Mouse (Mus musculus): Measurements from ENCODE around the gene Clasrp. TPM values are rescaled to one million over a fixed set of nuclear protein-coding genes. Genes with fewer than 3 reads are reported as not detected.

Gene Clasrp
- total RNA-seq, 1 experiment = 52.7 TPM

DNA sequence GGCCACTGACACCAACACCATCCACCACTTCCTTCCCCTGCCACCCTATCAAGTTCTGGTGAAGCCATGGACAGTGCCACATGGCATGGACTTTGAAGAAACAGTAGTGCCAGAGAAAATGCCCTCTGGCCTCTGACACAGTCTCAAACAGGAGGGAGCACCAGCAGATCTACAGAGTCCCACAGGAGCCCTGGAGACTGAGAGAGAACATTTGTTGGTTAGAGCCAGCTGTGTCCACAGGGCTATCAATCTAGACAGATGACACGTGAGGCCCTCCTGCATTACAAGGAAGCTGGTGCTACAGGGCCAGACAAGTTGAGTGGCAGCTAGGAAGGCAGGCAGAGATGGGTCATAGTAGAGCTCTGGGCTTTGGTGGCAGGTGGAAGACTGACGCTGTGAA lies 51.8 kb downstream of the Clasrp start:
- Histone ChIP-seq H3K36me3 (ENCODE audit: control insufficient read depth, insufficient read depth, low read length, poor library complexity, severe bottlenecking) (peaks cover 15% of the 10 kb centered on the region; the same call in 1 of the 2 replicates), H3K27ac (ENCODE audit: insufficient read depth, low read depth, low read length, poor library complexity, severe bottlenecking) (no peak overlapping the region), H3K4me1 (ENCODE audit: control insufficient read depth in 2 of 2, insufficient read depth in 2 of 2, low read length in 2 of 2, poor library complexity in 1 of 2) (no peaks in the 10 kb centered on the region), H3K9me3 (ENCODE audit: control insufficient read depth, insufficient read depth, low read depth, low read length) (no peaks in the 10 kb centered on the region), H3K9ac (ENCODE audit: insufficient read depth, low read depth, low read length, poor library complexity, severe bottlenecking) (no peak overlapping the region), H3K4me3 (ENCODE audit: insufficient read depth in 1 of 2, low read depth in 1 of 2, low read length in 2 of 2, poor library complexity in 1 of 2, severe bottlenecking in 1 of 2) (no peak overlapping the region)
- no peak for DNase-seq (ENCODE audit: low read depth, low spot score)
- TF ChIP-seq ZC3H11A (IDR thresholded peaks at IDR 0.05; ENCODE audit: borderline replicate concordance, low read depth, low read length) (no peak), MAFK (IDR thresholded peaks at IDR 0.05; ENCODE audit: insufficient read depth, low read depth, low read length) (no peak), ZNF384 (IDR thresholded peaks at IDR 0.05; ENCODE audit: low read depth, low read length) (no peak), HCFC1 (IDR thresholded peaks at IDR 0.05; ENCODE audit: borderline replicate concordance, insufficient read depth, low read length) (no peak), CHD2 (IDR thresholded peaks at IDR 0.05; ENCODE audit: low read depth, low read length) (no peak)
- in situ Hi-C loops (cut with MboI; ENCODE audit: low sequenced_read_pairs in 2 of 2, unreplicated experiment in 2 of 2) = no loop called here

DNA sequence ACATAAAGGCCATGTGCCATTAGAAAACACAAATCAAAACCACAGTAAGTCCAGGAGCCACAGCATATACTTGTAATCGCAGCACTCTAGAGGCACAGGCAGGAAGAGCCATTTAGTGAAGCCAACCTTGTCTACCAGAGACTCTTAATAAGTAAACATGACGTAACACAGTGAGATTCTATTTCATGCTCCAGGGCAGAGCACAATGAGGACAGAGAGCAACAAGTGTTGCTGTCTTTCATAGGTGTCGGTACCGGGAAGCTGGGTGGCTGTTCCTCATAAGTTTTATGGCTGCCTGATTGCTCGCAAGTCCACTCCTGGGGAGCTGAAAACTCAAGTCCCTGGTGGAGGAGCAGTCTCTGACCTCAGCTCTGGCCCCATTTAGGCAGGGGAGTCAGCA lies 52.7 kb downstream of the Clasrp start:
- H3K27ac ChIP-seq (ENCODE audit: insufficient read depth, low read depth, low read length, poor library complexity, severe bottlenecking) = no peak overlapping the region
- H3K9me3 ChIP-seq (ENCODE audit: control insufficient read depth, insufficient read depth, low read depth, low read length) = no peaks in the 10 kb centered on the region
- H3K4me1 ChIP-seq (ENCODE audit: control insufficient read depth in 2 of 2, insufficient read depth in 2 of 2, low read length in 2 of 2, poor library complexity in 1 of 2) = no peaks in the 10 kb centered on the region
- no peak for DNase-seq (ENCODE audit: low read depth, low spot score)
- H3K36me3 ChIP-seq (ENCODE audit: control insufficient read depth, insufficient read depth, low read length, poor library complexity, severe bottlenecking) = peaks cover 11% of the 10 kb centered on the region; the same call in 1 of the 2 replicates
- no peak overlapping the region for H3K4me3 ChIP-seq (ENCODE audit: insufficient read depth in 1 of 2, low read depth in 1 of 2, low read length in 2 of 2, poor library complexity in 1 of 2, severe bottlenecking in 1 of 2)
- TF ChIP-seq HCFC1 (IDR thresholded peaks at IDR 0.05; ENCODE audit: borderline replicate concordance, insufficient read depth, low read length) (no peak), ZC3H11A (IDR thresholded peaks at IDR 0.05; ENCODE audit: borderline replicate concordance, low read depth, low read length) (no peak), MAFK (IDR thresholded peaks at IDR 0.05; ENCODE audit: insufficient read depth, low read depth, low read length) (no peak), CHD2 (IDR thresholded peaks at IDR 0.05; ENCODE audit: low read depth, low read length) (no peak), ZNF384 (IDR thresholded peaks at IDR 0.05; ENCODE audit: low read depth, low read length) (no peak)
- no peak overlapping the region for H3K9ac ChIP-seq (ENCODE audit: insufficient read depth, low read depth, low read length, poor library complexity, severe bottlenecking)
- in situ Hi-C loops (cut with MboI; ENCODE audit: low sequenced_read_pairs in 2 of 2, unreplicated experiment in 2 of 2) = no loop called here

GRCm38 (mm10) chr7:19549394-19549793 lies 54.9 kb downstream of the Clasrp start:
- no peak overlapping the region for H3K4me3 ChIP-seq (ENCODE audit: insufficient read depth in 1 of 2, low read depth in 1 of 2, low read length in 2 of 2, poor library complexity in 1 of 2, severe bottlenecking in 1 of 2)
- no peaks in the 10 kb centered on the region for H3K9me3 ChIP-seq (ENCODE audit: control insufficient read depth, insufficient read depth, low read depth, low read length)
- no peak for DNase-seq (ENCODE audit: low read depth, low spot score)
- peaks cover 12% of the 10 kb centered on the region; the same call in 1 of the 2 replicates for H3K36me3 ChIP-seq (ENCODE audit: control insufficient read depth, insufficient read depth, low read length, poor library complexity, severe bottlenecking)
- H3K4me1 ChIP-seq (ENCODE audit: control insufficient read depth in 2 of 2, insufficient read depth in 2 of 2, low read length in 2 of 2, poor library complexity in 1 of 2) = no peaks in the 10 kb centered on the region
- H3K27ac ChIP-seq (ENCODE audit: insufficient read depth, low read depth, low read length, poor library complexity, severe bottlenecking) = no peak overlapping the region
- in situ Hi-C loops (cut with MboI; ENCODE audit: low sequenced_read_pairs in 2 of 2, unreplicated experiment in 2 of 2) = no loop called here
- H3K9ac ChIP-seq (ENCODE audit: insufficient read depth, low read depth, low read length, poor library complexity, severe bottlenecking) = no peak overlapping the region
- TF ChIP-seq ZC3H11A (IDR thresholded peaks at IDR 0.05; ENCODE audit: borderline replicate concordance, low read depth, low read length) = no peak
- TF ChIP-seq ZNF384 (IDR thresholded peaks at IDR 0.05; ENCODE audit: low read depth, low read length) = no peak
- no peak for TF ChIP-seq HCFC1 (IDR thresholded peaks at IDR 0.05; ENCODE audit: borderline replicate concordance, insufficient read depth, low read length)
- TF ChIP-seq CHD2 (IDR thresholded peaks at IDR 0.05; ENCODE audit: low read depth, low read length) = no peak
- no peak for TF ChIP-seq MAFK (IDR thresholded peaks at IDR 0.05; ENCODE audit: insufficient read depth, low read depth, low read length)

- no peak for DNase-seq (ENCODE audit: low read depth, low spot score)
- Histone ChIP-seq H3K4me3 (ENCODE audit: insufficient read depth in 1 of 2, low read depth in 1 of 2, low read length in 2 of 2, poor library complexity in 1 of 2, severe bottlenecking in 1 of 2) (no peak overlapping the region), H3K27ac (ENCODE audit: insufficient read depth, low read depth, low read length, poor library complexity, severe bottlenecking) (no peak overlapping the region), H3K9ac (ENCODE audit: insufficient read depth, low read depth, low read length, poor library complexity, severe bottlenecking) (no peak overlapping the region), H3K9me3 (ENCODE audit: control insufficient read depth, insufficient read depth, low read depth, low read length) (no peaks in the 10 kb centered on the region), H3K36me3 (ENCODE audit: control insufficient read depth, insufficient read depth, low read length, poor library complexity, severe bottlenecking) (peaks cover 8% of the 10 kb centered on the region; the same call in 1 of the 2 replicates), H3K4me1 (ENCODE audit: control insufficient read depth in 2 of 2, insufficient read depth in 2 of 2, low read length in 2 of 2, poor library complexity in 1 of 2) (no peaks in the 10 kb centered on the region)
- in situ Hi-C loops (cut with MboI; ENCODE audit: low sequenced_read_pairs in 2 of 2, unreplicated experiment in 2 of 2) = no loop called here
- TF ChIP-seq MAFK (IDR thresholded peaks at IDR 0.05; ENCODE audit: insufficient read depth, low read depth, low read length) (no peak), ZC3H11A (IDR thresholded peaks at IDR 0.05; ENCODE audit: borderline replicate concordance, low read depth, low read length) (no peak), ZNF384 (IDR thresholded peaks at IDR 0.05; ENCODE audit: low read depth, low read length) (no peak), HCFC1 (IDR thresholded peaks at IDR 0.05; ENCODE audit: borderline replicate concordance, insufficient read depth, low read length) (no peak)
These were observed 56.8 kb downstream of the Clasrp start for GRCm38 (mm10) chr7:19547344-19547969.

Measured in ES-E14 (cell line).